Mouse (Mus musculus): Measurements from ENCODE around the gene Rps6ka2.
A peak's percentile ranks its signal among the peaks of the same experiment; 100 is the strongest.
"Not testable (repeated sequence)": the region's sequence is repeated elsewhere in the genome, so short reads cannot be mapped to it uniquely, and the experiment has no call there.

The Rps6ka2 gene

DNA sequence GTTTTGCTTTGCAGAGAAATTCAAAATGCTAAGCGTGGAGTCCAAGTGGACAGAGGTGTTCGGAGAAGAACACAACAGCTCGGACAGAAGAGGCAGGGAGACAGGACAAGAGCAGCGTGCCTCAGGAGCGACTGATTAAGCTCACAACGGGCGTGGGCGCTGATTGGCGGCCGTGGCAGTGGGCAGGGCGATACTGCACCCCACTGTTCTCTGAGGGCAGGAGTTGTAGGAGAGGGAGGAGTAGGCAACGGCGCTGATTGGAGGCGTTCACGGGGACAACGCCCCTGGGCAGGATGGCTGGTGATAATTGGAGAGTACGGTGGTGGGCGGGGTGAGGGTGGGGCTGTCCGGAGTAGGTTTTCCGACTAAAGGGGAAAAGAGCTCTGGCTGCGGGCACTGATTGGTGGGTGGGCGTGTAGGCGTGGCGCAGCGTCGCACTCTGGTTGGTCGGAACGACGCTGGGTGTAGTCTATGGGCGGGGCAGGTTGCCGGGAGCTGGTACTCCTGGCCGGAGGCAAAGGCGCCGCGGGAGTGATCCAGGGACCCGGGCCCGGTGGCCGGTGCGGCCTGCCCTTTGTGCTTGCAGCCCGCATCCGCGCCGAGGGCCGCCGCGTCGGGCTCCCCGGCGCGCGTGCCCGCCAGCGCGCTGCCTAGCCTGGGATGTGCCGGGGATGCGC is at the start of gene Rps6ka2:
TSS of gene Rps6ka2 (plus strand) at position 489 of the 677 bp plus-strand sequence.
- DNase-seq = peak; percentile 97

DNA sequence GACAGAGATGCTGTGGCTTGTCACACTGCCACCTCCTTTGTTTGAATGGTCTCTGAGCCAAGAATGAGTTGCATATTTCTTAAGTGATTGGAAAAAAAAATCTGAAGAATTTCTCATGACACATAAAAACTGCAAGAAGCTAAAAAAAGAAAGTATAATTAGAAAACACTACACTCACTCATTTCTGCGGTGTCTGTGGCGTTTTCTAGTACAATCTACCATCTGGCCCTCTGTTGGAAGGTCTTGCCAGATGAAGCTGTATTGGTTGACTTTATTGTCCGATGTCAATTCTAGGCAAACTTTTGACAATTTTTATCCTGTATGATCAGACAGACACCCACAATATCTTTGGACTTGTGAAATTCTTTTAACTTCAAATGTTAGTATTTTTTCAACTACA is 49.1 kb upstream of the Rps6ka2 start:
- DNase-seq = not testable (repeated sequence)

DNA sequence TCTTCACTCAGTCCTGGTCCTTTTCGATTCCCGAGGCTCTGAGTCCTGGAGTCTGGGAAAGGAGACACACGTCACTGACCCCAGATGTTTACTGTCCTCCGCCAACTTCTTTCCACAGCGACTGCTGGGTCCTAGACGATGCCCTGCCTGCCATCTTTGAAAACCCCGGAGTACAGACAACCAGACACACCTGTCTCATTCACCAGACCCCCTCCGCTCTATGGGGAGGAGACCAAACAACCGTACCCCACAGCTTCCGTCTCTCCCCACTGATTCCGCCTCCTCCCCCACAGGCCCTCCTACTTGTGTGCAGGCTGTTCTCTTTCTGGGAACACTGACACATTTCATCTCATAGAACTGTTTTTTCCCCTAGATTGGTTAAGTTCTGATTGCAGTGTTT is 47.4 kb upstream of the Rps6ka2 start:
- not testable (repeated sequence) for DNase-seq

DNA sequence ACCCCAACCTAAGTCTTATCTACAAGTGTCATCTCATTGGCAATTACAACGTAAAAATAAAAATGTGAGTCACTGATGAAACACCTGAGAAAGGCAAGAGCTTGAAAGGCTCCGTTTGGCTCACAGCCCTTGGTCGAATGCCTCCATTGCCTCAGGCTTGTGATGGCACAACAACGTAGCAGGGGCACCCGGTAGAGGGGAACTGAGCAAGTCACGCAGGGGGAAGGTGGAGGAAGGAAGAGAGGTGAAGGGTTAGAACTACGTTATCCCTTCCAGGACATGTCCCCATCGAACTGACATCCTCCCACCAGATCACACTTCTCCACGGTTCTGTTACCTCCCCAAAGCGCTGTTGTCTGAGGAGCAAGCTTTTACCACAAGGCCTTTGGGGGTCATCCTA is 43.4 kb upstream of the Rps6ka2 start:
- DNase-seq = not testable (repeated sequence)

DNA sequence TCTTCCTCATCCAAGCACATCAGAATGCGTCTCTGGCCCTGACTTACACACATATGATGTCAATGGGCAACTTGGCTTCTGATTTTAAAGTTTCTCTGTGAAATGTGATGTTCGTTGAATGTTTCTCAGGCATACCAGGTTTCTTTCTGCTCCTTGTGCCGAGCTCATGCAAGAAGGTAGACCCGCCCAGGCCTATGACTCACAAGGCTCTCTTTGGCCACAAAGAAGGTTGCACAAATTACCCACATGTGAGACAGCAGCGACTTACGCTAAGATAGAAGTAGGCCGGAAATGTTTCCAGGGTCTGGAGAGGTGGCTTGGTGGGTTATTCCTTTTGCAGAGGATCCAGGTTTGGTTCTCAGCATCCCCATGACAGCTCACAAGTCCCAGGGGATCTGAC is 35.9 kb upstream of the Rps6ka2 start:
- DNase-seq = not testable (repeated sequence)

DNA sequence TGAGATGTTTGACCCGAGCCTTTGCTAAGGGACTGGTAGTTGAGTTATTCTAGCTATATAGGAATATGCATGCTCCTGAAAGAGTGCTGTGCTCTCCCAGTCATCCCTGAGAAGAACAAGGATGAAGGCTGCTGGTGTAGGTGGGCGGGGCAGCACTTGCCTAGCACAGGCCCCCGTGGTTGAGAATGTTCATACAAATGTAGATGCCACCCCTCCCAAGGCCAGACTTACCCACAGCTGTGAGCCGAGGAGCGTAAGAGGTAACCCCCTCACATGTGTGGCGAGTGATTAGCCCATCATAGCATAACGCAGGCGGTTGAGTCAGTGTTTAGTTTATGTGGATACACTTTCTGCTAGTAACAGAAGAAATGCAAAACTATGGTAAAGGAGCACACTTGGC is 34.6 kb upstream of the Rps6ka2 start:
- DNase-seq = not testable (repeated sequence)

DNA sequence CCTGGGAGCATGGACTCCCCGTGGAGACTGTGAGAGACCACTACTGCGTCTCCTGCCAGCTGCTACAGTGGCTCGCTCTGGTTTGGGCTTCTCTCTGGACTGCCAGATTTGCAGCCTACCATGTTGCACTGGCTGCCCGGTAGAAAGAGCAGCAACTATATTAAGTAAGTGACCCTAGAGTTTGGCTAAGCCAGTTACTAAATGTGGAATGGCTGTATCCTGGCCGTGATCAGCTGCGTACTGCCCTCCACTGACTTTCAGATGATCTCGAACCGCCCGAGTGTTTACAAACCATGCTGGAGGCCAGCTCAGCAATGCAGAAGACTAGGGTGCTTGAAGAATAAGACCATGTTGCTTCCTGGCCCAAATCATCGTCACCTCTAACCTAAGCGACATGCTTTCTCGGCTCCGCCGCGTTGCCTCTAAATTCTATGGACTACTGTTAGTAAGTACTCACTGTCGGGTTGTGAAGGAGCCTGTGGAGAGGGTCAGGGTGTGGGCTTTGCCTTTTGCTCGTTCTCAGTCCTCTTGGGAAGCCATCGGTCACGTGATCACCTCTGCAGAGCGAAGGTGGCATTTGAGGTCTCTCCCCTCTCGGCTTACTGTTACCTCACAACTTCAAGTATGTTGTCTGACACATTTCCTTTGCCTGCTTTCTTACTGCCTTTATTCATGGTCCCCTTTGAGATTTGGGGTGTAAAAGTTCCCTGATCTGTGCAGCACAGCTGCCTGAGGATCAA is 31.6 kb upstream of the Rps6ka2 start:
- DNase-seq = no peak

DNA sequence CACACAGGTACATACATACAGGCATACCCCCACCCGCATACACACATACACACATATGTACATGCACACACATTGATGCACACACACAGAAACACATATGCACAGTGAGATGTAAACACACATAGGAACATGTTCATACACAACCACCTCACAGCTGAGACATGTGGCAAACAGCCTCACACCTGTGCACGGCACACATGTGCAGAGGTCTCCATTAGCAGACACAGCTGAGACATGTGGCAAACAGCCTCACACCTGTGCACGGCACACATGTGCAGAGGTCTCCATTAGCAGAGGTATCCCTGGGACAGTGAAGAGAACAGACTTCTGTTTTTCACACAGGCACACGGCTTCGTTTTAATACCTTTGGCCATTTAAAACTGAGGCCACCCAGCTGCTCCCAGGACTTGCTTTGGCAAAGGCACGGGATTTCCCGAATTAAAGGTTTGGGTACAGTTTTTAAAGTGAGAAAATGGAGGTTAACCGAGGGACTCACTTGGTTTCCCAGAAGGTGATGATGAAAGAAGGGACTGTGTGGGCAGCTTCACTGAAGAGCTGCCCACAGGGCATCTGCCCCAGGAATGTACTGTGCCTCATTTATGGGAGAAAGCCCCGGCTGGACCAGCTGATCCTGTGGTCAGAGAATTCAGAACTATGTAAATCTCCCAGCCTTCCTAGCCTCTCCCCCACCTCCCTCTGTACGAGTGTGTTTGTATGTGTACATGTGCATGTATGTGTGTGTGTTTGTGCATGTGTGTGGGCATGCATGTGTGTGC is 29.3 kb upstream of the Rps6ka2 start:
- no peak for DNase-seq

DNA sequence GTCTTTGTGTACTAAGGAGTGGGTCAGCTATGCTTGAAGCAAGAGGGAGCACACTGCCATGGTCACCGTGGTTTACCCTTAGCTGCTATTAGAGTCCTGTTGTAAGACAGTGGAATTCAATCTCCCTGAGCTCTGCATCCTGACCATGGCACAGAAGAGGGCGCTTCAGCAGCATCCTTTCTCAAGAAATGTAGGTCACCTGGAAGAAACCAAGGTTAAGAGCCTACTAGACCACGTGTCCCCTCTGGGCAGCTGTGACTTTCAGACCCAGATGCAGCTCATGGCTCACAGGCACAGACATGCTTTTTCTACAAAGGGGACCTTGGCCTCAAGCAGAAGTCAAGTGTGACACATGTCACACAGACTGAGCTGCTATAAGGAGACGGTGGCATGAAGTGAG is 27.5 kb upstream of the Rps6ka2 start:
- peak; percentile 22 for DNase-seq

DNA sequence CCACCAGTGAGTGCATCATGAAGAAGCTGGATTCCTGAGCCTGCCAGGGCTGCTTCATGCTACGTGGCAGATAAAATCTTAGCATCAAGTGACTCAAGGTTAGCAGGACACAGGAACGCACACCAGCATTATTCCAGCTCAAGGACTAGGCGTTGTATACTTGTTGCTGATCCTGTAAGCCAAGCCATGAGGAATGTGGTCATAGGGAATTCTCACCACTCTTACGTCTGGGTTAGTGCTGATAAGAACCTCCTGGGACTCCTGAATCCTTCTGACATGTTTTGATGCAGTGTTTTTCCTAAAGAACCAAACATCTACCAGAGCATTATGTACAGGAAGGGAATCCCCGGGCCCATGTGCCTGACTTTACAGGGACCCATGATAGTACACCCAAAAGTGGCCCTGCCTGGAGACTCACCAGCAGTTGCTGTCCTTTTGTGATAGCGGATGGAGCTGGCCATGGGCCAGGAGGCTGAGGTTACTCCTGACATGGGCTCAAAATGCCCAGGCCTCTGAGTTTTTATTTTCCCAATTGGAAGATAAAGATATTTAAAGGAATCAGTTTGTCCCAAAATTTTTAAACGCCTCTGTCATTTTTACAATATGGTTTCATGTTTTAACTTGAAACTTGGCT is 25.9 kb upstream of the Rps6ka2 start:
- DNase-seq = peak; percentile 31

DNA sequence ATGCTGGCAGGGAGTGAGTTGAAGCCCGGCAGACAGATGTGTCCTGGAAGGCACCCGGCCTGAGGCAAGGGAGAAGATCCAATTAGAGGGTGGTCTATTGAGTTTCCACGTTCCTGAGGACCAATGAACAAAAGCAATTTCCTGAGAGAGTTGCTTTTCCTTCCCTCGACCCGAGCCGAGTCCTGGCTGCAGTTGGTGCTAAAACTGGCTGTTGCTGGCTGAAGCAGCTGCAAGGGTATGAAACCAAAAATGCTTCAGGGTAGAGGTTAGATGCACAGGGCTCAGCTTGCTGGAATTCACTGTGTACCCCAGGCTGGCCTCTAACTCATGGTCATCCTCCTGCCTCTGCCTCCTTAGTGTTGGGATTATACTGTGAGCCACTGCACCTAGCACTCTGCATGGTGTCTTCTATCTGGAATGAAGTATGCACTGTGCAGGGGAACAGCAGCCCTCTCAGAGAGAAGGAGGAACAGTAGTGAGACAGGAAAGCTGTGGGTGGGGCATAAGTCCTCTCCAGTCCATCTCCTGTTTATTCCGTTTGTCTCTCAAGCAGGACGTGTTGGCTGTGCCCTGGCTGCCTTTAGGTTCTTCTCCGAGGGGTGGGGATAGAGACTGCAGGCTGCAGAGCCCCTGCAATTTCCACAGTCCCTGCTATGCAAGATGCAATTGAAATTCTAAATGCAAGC is 24.4 kb upstream of the Rps6ka2 start:
- DNase-seq = no peak

DNA sequence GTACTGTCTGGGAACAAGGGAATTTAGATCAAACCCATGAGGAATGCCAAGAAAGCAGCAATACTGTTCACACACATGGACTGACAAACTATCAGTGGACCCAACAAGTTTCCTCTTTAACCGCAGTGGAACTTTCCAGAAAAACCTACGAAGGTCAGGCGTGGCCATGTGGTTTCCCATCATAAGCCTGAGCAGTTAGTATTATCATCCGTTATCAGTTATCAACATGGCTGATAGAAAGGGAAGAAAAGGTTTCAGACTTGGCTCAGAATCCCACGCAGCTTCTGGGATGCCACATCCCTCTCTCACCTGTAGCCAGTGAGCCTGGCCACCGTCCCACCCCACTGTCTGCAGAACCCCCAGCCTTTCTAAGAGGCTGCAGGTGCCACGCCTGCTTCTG is 23.4 kb upstream of the Rps6ka2 start:
- DNase-seq = no peak

DNA sequence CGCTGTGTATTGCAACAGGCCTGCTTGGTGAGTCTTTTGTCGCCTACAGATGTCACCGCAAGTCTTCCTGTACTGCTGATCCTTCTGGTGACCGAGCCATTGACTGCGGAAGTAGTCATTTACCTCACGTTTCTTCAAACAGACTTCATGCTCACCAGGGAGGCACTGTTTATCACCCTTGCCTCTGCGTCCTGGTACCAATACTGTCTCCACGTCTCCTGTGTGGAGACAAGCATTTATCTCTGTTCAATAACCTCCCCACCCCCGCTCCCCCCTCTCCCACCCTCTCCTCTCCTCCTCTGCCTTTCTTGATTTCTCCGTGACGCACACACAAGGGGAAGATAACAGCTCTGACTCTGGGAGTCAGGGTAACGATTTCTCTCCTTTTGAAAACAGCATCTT is 22.0 kb upstream of the Rps6ka2 start:
- no peak for DNase-seq

DNA sequence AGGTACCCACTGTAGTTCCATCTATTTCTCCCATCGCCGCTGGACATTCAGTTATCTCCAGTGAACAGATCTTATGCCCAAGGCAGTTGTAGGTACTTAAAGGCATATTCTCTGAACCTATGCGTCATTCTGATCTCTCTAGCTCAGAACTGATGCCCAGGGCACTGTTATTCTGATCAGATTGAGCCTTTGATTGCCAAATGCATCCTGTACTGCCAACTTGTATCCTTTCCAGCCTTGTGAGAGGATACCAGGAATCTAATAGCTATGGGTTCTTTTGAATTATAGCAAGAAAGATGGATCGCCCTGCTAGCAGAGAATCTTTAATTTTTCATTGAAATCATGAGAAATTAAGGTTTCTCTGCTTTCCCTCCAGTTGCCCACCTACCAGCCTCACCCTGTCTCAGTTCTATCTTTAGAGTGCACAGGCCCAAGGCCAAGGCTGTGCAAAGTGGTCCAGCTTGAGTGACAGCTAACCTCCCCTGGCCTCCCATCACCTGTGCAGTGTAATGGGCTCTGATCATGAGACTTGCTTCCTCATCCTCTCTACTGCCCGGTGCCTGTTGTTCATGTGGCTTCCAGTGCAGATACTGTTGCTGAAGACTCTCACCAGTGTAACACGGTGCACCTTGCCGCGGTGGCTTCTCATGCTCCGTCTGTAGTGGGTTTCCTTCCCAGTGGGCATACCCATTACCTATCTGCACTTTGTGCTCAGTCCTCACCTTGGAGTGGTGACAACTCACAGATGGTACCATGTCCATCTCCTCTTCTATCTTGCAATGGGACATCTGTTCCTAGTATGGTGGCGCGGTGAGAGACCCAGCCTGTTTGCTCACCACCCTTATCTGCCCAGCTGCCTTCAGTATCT is 20.4 kb upstream of the Rps6ka2 start:
- DNase-seq = no peak

DNA sequence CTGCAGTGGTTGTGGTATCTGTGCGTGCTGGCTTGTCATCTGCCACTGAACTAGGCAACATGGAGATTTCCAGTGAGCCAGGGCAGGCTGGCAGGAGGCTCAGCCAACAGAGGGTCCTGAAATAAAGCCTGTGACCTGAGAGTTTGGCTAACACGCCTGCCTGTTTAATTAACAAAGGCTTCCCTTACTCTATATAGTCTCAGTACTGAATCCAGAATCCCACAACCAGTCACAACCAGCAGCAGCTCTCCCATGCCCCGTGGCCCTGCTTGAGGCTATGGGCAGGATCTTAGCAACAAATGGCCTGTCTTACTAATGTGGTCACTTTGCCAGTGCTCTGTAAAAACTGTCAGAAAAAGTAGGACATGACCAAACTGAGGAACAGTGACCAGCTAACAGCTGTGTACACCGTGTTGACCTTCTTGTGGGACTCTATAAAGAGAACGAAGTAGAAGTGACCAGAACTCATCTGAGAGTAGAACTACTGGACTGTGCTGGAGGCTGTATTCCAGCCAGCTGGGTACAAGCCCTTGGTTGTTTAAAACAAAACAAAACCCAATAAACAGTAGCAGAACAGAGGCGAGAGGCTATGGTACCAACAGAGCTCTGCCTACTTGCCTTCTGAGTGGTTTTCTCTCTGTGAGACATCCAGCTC is 18.3 kb upstream of the Rps6ka2 start:
- DNase-seq = no peak

DNA sequence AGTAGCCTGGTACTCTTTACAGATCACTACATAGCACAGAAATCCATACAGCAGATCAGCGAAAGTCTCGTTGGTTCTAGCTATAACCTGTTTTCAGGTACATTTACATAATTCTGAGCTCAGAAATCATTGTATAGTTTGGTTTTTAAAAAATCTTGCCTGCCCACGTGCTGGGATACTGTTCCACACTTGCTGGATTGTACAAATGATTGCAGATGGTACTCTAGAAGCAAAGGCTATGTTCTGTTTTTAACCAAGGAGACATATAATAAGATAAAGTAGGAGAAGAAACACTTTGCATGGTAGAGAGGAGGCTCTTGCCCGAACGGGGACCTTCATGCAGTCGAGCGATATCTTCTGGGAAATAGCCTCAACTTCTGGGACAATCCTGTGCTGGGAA is 17.3 kb upstream of the Rps6ka2 start:
- DNase-seq = no peak

DNA sequence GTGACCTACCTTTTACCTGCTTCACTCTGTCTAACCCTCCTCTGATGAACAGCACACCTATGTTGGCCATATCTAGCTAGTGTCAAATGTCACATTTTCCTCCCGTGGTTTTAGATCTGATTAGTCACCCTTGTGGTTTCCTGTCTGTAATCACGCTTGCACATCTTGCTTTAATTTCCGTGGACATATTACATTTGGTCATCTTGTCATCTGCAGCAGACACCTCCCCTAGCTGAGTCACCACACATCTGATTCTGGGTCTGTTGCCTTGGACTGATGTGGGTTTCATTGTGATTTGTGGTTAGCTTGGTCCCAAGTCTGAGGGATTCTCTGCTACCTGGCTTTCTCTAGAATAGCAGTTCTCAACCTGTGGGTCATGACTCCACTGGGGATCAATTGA is 6.0 kb upstream of the Rps6ka2 start:
- DNase-seq = no peak

DNA sequence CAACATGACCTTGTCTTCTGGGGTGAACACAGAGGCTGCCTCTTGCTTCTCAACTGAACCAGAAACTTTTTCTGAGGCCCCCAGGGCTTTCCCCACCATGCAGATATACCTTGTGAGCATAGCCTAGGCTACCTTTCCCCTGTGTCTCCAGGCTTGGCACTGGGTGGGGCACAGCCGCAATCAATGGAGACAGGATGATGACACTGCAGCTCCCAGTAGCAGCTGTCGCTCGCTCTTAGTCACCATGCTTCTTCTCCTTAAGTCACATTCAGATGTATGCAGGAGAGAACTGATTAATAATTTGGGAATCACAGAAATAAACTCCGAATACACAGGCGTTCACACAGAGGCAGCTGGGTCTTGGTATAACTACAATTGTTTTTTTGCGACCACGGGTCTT is 4.4 kb upstream of the Rps6ka2 start:
- DNase-seq = no peak

DNA sequence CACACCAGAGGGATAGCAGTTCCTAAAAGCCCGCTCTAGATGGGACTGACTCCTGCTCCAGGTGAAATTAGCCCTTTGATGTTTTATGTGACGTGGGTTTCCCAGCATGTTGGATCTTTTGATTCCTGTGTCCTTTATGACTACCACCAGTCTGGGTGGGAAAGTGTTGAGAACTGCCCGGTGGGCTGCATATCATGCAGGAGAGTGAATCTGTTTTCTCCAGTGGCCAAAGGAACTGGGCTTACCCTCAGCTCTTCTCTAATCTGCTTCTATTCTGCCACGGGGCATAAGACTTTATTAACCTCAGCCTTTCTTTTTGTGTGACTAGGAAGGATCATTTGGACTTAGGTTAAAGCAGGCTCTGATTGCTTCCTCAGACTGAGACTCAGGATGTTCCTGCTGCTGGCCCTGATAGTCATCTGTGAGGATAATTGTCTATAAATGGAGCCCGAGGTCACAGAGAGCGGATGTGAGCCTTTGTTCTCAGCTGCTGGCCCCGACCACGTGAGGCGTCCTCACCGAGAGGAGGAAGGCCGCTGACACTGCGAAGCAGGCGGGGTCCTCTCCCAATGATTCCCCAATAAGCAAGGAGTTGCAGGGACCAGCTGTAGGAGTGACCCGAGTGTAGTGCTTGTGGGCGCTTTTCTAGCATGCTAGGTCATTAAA is 821 bp upstream of the Rps6ka2 start:
- DNase-seq = peak; percentile 83

All from kidney, postnatal 10 days (tissue).